Mouse (Mus musculus) spleen, adult 18-20 months (tissue): ENCODE data around the gene Cd300a.
A peak's percentile ranks its signal among the peaks of the same experiment; 100 is the strongest.

Experiments used
- DNase-seq, 2 experiments: peaks; one replicate each; pipeline ENCODE4 v3.0.0; 2022; ENCODE audit warnings: mixed read lengths in 2 of 2

Cd300a gene

DNA sequence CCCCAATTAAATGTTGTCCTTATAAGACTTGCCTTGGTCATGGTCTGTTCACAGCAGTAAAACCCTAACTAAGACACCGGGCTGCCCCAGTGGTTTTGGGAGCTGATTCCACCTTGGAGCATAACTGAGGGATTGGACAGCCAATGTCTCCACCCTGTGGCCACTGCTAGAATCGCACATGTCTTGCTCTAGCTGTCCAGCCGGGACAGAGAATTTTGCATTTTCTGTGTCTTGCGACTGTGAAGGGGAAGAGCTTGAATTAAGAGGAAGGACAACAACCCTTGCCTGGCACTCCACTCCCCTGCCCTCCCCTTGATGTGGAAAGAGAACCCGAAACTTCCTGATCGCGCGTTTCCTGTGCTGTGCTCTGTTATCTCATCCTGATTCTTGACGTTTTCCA lies 23.0 kb downstream of the Cd300a start:
- DNase-seq, result peak; percentile 32 to 71

GRCm38 (mm10) chr11:114914978-114915377 lies 25.1 kb downstream of the Cd300a start:
- no peak for DNase-seq

- no peak for DNase-seq
Measured at GRCm38 (mm10) chr11:114917120-114917519, 27.3 kb downstream of the Cd300a start.

DNA sequence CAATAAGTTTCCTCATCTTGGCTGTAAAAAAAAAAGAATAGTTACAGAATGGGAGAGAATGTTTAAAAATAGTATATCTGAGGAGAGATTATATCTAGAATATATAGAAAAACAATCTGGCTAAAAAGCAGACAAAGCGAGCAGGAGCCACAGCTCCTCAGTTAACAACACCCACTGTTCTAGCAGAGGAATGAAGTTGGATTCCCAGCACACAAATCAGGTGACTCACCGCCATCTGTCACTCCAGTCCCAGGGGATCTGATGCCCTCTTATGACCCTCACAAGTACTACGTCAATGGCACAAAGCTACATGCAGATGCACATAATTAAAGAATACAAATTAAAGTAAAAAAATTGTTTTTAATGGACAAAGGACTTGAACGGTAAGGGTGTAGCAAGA lies 32.6 kb downstream of the Cd300a start:
- no peak for DNase-seq

DNA sequence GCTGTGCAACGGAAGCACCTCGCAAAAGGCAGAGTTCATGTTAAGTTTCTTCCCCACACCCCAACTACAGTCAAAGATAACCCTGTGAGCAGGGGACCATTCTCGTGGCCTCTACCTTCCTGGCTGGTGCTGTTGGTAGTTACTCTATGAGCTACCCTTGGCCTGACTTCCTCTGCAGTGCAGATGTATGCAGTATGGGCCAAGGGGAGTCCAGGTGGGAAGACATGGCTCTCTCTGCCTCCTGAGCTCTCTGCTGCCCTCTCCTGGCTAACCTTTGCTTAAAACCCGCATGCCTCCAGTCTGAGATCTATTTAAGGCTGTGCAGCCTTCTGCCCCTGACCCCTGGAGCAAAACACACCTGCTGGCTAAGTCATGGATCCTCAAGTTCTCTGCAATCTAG lies 34.1 kb downstream of the Cd300a start:
- peak in 1 of 2 experiments; percentile 52 for DNase-seq

GRCm38 (mm10) chr11:114929581-114929980 lies 39.7 kb downstream of the Cd300a start:
- no peak for DNase-seq

GRCm38 (mm10) chr11:114931041-114931440 lies 41.2 kb downstream of the Cd300a start:
- no peak for DNase-seq

- no peak for DNase-seq
Measured at GRCm38 (mm10) chr11:114933591-114933990, 43.8 kb downstream of the Cd300a start.

- no peak for DNase-seq
Measured at GRCm38 (mm10) chr11:114934144-114934543, 44.3 kb downstream of the Cd300a start, which contains the start of gene Cd300lb. Gene Cd300lb, minus strand, starts transcription at chr11:114934386.
